Mouse (Mus musculus): ENCODE data around the gene Olfr733.

Olfr733 gene

GRCm38 (mm10) chr14:50301422-50301821 is at the start of gene Olfr733:
Gene Olfr733 (minus strand): TSS chr14:50301522.
- no peak for DNase-seq

- no peak for DNase-seq
These were observed 47.5 kb upstream of the Olfr733 start, which contains the start of gene Olfr735 for GRCm38 (mm10) chr14:50348796-50349195. Gene Olfr735 (minus strand): TSS chr14:50348872.

- DNase-seq = no peak
These were observed 25.3 kb upstream of the Olfr733 start, which contains the start of gene Olfr734 for GRCm38 (mm10) chr14:50326661-50327060. Gene Olfr734 (minus strand): TSS chr14:50326761.

- DNase-seq = no peak
These were observed 17.2 kb downstream of the Olfr733 start, which contains the start of gene Olfr732 for GRCm38 (mm10) chr14:50284106-50284505. Gene Olfr732 (minus strand): TSS chr14:50284206.

Data from lung, postnatal 4 days (tissue).